Mouse (Mus musculus) G1E (cell line): Measurements from ENCODE around the gene Galnt18.

Experiments used
- CTCF ChIP-seq: IDR thresholded peaks from 2 replicates; pipeline ENCODE4 v1.5.1; 2012; ENCODE audit warnings: low read depth, low read length, inconsistent platforms, mixed read lengths
- GATA1 ChIP-seq: IDR thresholded peaks from 2 replicates; pipeline ENCODE4 v1.6.1; 2012; ENCODE audit warnings: borderline replicate concordance, low read length, inconsistent platforms, mixed read lengths
- GATA2 ChIP-seq: IDR thresholded peaks from 2 replicates; pipeline ENCODE4 v1.6.1; 2012; ENCODE audit warnings: low read depth, low read length, inconsistent platforms, borderline replicate concordance

GRCm38 (mm10) chr7:111625736-111626135 lies 154.0 kb downstream of the Galnt18 start:
- TF ChIP-seq CTCF (no peak), GATA2 (no peak), GATA1 (no peak)
